Mouse (Mus musculus): ENCODE data around the gene Crx. TPM values are rescaled to one million over a fixed set of nuclear protein-coding genes. Genes with fewer than 3 reads are reported as not detected.

The Crx gene
- polyA plus RNA-seq, 1 experiment from 2014 or later, result not detected

- DNase-seq (ENCODE audit: low spot score) (no peak), ATAC-seq (ENCODE audit: low read depth) (no peak)
- no peak overlapping the region for H3K4me3 ChIP-seq (ENCODE audit: low read depth, low read length)
- H3K27me3 ChIP-seq (replicated peaks; ENCODE audit: control insufficient read depth, insufficient read depth, low read length), result no peaks in the 10 kb centered on the region
- no peak overlapping the region for H3K4me2 ChIP-seq (ENCODE audit: low read depth, low read length)
- no peak overlapping the region for H3K27ac ChIP-seq (replicated peaks; ENCODE audit: low read depth, low read length)
- 76% methylated on average over 1 of the region's 1 CpGs for WGBS
- H3K9ac ChIP-seq (ENCODE audit: low read depth, low read length), result no peak overlapping the region
- no peaks in the 10 kb centered on the region for H3K36me3 ChIP-seq (ENCODE audit: control insufficient read depth, insufficient read depth, low read length)
- no peaks in the 10 kb centered on the region for H3K4me1 ChIP-seq (ENCODE audit: control insufficient read depth, insufficient read depth, low read length)
- no peaks in the 10 kb centered on the region for H3K9me3 ChIP-seq (ENCODE audit: control insufficient read depth, low read length)
These were observed 14.5 kb upstream of the Crx start for GRCm38 (mm10) chr7:15894251-15894650.

DNA sequence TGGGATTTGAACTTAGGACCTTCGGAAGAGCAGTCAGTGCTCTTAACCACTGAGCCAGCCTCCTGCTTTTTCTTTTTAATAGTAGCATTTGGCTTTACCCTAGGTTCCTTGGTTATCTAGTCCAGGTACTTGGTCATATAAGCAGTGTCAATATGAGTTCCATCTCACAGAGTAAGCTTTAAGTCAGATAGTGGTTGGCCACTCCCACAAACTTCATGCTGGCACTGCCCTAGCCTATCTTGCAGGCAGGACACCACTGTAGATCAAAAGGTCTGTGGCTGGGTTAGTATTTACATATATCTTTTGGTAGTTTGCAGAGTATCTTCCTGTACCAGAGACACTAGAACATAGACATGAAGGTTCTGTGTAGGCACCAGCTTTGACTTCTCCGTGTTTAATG is 4.4 kb upstream of the Crx start:
- ATAC-seq (ENCODE audit: low read depth) (no peak), DNase-seq (ENCODE audit: low spot score) (no peak)
- Histone ChIP-seq H3K4me2 (ENCODE audit: low read depth, low read length) (no peak overlapping the region), H3K4me1 (ENCODE audit: control insufficient read depth, insufficient read depth, low read length) (no peaks in the 10 kb centered on the region), H3K27ac (replicated peaks; ENCODE audit: low read depth, low read length) (no peak overlapping the region), H3K9ac (ENCODE audit: low read depth, low read length) (no peak overlapping the region), H3K9me3 (ENCODE audit: control insufficient read depth, low read length) (no peaks in the 10 kb centered on the region), H3K4me3 (ENCODE audit: low read depth, low read length) (no peak overlapping the region), H3K36me3 (ENCODE audit: control insufficient read depth, insufficient read depth, low read length) (no peaks in the 10 kb centered on the region), H3K27me3 (replicated peaks; ENCODE audit: control insufficient read depth, insufficient read depth, low read length) (no peaks in the 10 kb centered on the region)
- 85% methylated on average over 2 of the region's 2 CpGs for WGBS

DNA sequence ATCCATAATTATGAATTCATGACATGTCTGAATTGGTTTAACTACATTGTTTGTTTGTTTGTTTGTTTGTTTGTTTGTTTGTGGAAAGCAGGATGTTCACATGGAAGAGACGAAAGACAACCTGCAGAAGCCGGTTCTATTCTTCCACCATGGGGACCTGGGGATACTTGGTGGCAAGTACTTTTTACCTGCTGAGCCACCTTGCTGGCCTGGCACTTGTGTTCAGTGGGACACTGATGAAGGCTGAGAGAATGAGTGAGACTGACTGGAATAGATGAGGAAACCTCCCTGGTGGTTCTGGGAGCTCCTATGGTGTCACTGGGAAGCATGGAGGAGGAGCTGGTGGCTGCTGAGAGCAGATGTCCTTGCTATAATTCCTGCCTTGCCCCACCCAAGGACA is 2.5 kb upstream of the Crx start, which contains the start of gene Crxos:
TSS of gene Crxos (plus strand) at position 301 of the 400 bp plus-strand sequence.
- no peaks in the 10 kb centered on the region for H3K4me1 ChIP-seq (ENCODE audit: control insufficient read depth, insufficient read depth, low read length)
- ATAC-seq (ENCODE audit: low read depth), result no peak
- H3K27me3 ChIP-seq (replicated peaks; ENCODE audit: control insufficient read depth, insufficient read depth, low read length), result no peaks in the 10 kb centered on the region
- H3K27ac ChIP-seq (replicated peaks; ENCODE audit: low read depth, low read length), result no peak within 1 kb of the TSS
- 94% methylated on average over 2 of the region's 2 CpGs for whole genome bisulfite sequencing
- DNase-seq (ENCODE audit: low spot score), result no peak
- H3K36me3 ChIP-seq (ENCODE audit: control insufficient read depth, insufficient read depth, low read length), result no peaks in the 10 kb centered on the region
- no peak within 1 kb of the TSS for H3K4me3 ChIP-seq (ENCODE audit: low read depth, low read length)
- no peak within 1 kb of the TSS for H3K4me2 ChIP-seq (ENCODE audit: low read depth, low read length)
- no peak within 1 kb of the TSS for H3K9ac ChIP-seq (ENCODE audit: low read depth, low read length)
- no peaks in the 10 kb centered on the region for H3K9me3 ChIP-seq (ENCODE audit: control insufficient read depth, low read length)

GRCm38 (mm10) chr7:15881831-15882230 is 2.1 kb upstream of the Crx start:
- DNase-seq (ENCODE audit: low spot score) (no peak), ATAC-seq (ENCODE audit: low read depth) (no peak)
- WGBS, result 60% methylated on average over 3 of the region's 3 CpGs
- no peaks in the 10 kb centered on the region for H3K9me3 ChIP-seq (ENCODE audit: control insufficient read depth, low read length)
- no peak overlapping the region for H3K9ac ChIP-seq (ENCODE audit: low read depth, low read length)
- no peak overlapping the region for H3K4me3 ChIP-seq (ENCODE audit: low read depth, low read length)
- no peaks in the 10 kb centered on the region for H3K27me3 ChIP-seq (replicated peaks; ENCODE audit: control insufficient read depth, insufficient read depth, low read length)
- no peak overlapping the region for H3K4me2 ChIP-seq (ENCODE audit: low read depth, low read length)
- H3K27ac ChIP-seq (replicated peaks; ENCODE audit: low read depth, low read length), result no peak overlapping the region
- no peaks in the 10 kb centered on the region for H3K4me1 ChIP-seq (ENCODE audit: control insufficient read depth, insufficient read depth, low read length)
- no peaks in the 10 kb centered on the region for H3K36me3 ChIP-seq (ENCODE audit: control insufficient read depth, insufficient read depth, low read length)

DNA sequence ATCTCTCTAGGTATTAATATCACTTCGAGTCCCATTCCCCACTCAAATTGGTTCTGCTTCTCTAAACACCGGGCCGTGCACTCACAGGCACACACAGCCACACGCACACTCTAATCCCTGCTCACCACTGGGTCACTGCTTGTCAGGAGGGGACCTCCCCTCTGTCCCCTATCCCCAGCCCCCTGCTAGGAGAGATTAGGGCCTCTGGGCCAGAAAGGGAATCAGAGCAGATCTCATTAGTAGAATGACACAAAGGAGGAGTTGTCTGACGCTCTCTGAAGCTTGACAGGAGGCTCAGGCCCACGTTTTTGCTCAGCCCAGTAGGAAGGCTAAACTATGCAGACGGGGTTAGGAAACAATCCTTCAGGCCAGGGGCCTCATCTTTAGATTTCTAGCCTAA is 1.6 kb upstream of the Crx start:
- DNase-seq (ENCODE audit: low spot score) (peak; percentile 9), ATAC-seq (ENCODE audit: low read depth) (peak; percentile 47; the same call in 1 of the 2 replicates)
- Histone ChIP-seq H3K36me3 (ENCODE audit: control insufficient read depth, insufficient read depth, low read length) (no peaks in the 10 kb centered on the region), H3K9ac (ENCODE audit: low read depth, low read length) (no peak overlapping the region), H3K9me3 (ENCODE audit: control insufficient read depth, low read length) (no peaks in the 10 kb centered on the region), H3K4me2 (ENCODE audit: low read depth, low read length) (no peak overlapping the region), H3K27me3 (replicated peaks; ENCODE audit: control insufficient read depth, insufficient read depth, low read length) (no peaks in the 10 kb centered on the region), H3K4me3 (ENCODE audit: low read depth, low read length) (no peak overlapping the region), H3K4me1 (ENCODE audit: control insufficient read depth, insufficient read depth, low read length) (no peaks in the 10 kb centered on the region), H3K27ac (replicated peaks; ENCODE audit: low read depth, low read length) (no peak overlapping the region)
- 11% methylated on average over 7 of the region's 7 CpGs for WGBS

DNA sequence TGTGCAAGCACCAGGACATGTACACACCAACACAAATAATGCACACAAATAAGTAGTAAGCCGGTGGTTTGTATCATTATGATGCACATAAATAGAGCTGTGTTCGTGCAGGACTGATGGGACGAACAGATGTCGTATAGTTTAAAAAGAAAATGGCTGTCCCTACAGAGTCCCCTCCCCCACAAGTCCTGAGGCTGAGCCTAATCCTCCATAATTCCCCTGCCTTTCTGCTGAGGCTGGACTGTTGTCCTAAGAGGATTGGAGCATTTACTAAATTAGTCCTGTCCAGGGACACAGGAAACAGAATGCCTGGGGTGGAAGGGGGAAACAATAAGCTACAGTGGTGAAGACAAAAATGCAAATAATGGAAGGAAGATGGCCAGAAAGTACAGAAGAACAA is 15.7 kb downstream of the Crx start:
- Histone ChIP-seq H3K4me2 (ENCODE audit: low read depth, low read length) (no peak overlapping the region), H3K4me3 (ENCODE audit: low read depth, low read length) (no peak overlapping the region), H3K9ac (ENCODE audit: low read depth, low read length) (no peak overlapping the region), H3K27me3 (replicated peaks; ENCODE audit: control insufficient read depth, insufficient read depth, low read length) (no peaks in the 10 kb centered on the region), H3K36me3 (ENCODE audit: control insufficient read depth, insufficient read depth, low read length) (no peaks in the 10 kb centered on the region), H3K27ac (replicated peaks; ENCODE audit: low read depth, low read length) (no peak overlapping the region), H3K4me1 (ENCODE audit: control insufficient read depth, insufficient read depth, low read length) (no peaks in the 10 kb centered on the region), H3K9me3 (ENCODE audit: control insufficient read depth, low read length) (no peaks in the 10 kb centered on the region)
- 59% methylated on average over 4 of the region's 4 CpGs for WGBS
- ATAC-seq (ENCODE audit: low read depth) (no peak), DNase-seq (ENCODE audit: low spot score) (no peak)

GRCm38 (mm10) chr7:15859657-15860056 is 20.1 kb downstream of the Crx start:
- H3K27ac ChIP-seq (replicated peaks; ENCODE audit: low read depth, low read length), result no peak overlapping the region
- H3K4me3 ChIP-seq (ENCODE audit: low read depth, low read length), result no peak overlapping the region
- ATAC-seq (ENCODE audit: low read depth) (no peak), DNase-seq (ENCODE audit: low spot score) (peak; percentile 8)
- H3K36me3 ChIP-seq (ENCODE audit: control insufficient read depth, insufficient read depth, low read length), result no peaks in the 10 kb centered on the region
- H3K4me1 ChIP-seq (ENCODE audit: control insufficient read depth, insufficient read depth, low read length), result no peaks in the 10 kb centered on the region
- no peaks in the 10 kb centered on the region for H3K27me3 ChIP-seq (replicated peaks; ENCODE audit: control insufficient read depth, insufficient read depth, low read length)
- 38% methylated on average over 2 of the region's 2 CpGs for WGBS
- no peak overlapping the region for H3K9ac ChIP-seq (ENCODE audit: low read depth, low read length)
- no peaks in the 10 kb centered on the region for H3K9me3 ChIP-seq (ENCODE audit: control insufficient read depth, low read length)
- no peak overlapping the region for H3K4me2 ChIP-seq (ENCODE audit: low read depth, low read length)

DNA sequence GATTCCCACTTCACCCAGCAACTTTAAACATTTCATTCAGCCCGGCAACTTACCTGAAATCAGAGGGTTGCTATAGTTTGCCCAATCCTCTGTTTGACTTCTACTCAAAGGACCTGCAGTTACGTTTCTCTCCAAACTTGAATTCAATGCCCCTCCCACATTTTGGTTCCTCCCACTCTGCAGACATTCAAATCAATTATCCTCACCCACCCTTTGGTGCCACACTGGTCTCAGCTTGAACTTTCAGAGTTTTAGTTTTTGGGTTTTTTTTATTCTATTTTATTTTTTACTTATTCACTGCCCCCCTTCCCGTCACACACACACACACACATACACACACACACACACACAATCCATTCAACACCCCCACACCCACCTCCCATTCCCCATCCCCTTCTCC is 40.2 kb downstream of the Crx start, which contains the start of gene Obox6:
TSS of gene Obox6 (minus strand) at position 101 of the 400 bp plus-strand sequence.
- ATAC-seq (ENCODE audit: low read depth) (no peak), DNase-seq (ENCODE audit: low spot score) (no peak)
- Histone ChIP-seq H3K4me1 (ENCODE audit: control insufficient read depth, insufficient read depth, low read length) (no peaks in the 10 kb centered on the region), H3K9ac (ENCODE audit: low read depth, low read length) (no peak within 1 kb of the TSS), H3K36me3 (ENCODE audit: control insufficient read depth, insufficient read depth, low read length) (no peaks in the 10 kb centered on the region), H3K4me3 (ENCODE audit: low read depth, low read length) (no peak within 1 kb of the TSS), H3K4me2 (ENCODE audit: low read depth, low read length) (no peak within 1 kb of the TSS), H3K27ac (replicated peaks; ENCODE audit: low read depth, low read length) (no peak within 1 kb of the TSS), H3K27me3 (replicated peaks; ENCODE audit: control insufficient read depth, insufficient read depth, low read length) (no peaks in the 10 kb centered on the region), H3K9me3 (ENCODE audit: control insufficient read depth, low read length) (peaks cover 11% of the 10 kb centered on the region; the same call in 1 of the 2 replicates)
- 92% methylated on average over 3 of the region's 3 CpGs for WGBS
